Mouse (Mus musculus) limb, embryonic 10.5 days (tissue): ENCODE data around the gene Maco1. TPM values are rescaled to one million over a fixed set of nuclear protein-coding genes. Genes with fewer than 3 reads are reported as not detected.
"Not testable (repeated sequence)": the region's sequence is repeated elsewhere in the genome, so short reads cannot be mapped to it uniquely, and the experiment has no call there.

Experiments
- DNase-seq: peaks from one replicate; pipeline ENCODE4 v3.0.0-alpha.2; 2017; ENCODE audit warnings: low spot score
- H3K27ac ChIP-seq: fragments of 300-500 bp; sonication (generic); 2 replicates; pipeline ENCODE4 v1.5.1; 2016; ENCODE audit warnings: mild to moderate bottlenecking
- H3K27me3 ChIP-seq: fragments of 300-500 bp; sonication (generic); 2 replicates; pipeline ENCODE4 v1.6.1; 2016; ENCODE audit warnings: low read depth, mild to moderate bottlenecking; ENCODE audit not compliant: poor library complexity, severe bottlenecking
- H3K36me3 ChIP-seq: fragments of 300-500 bp; sonication (generic); 2 replicates; pipeline ENCODE4 v1.6.1; 2016; ENCODE audit warnings: mild to moderate bottlenecking, moderate library complexity
- H3K4me1 ChIP-seq: fragments of 300-500 bp; sonication (generic); 2 replicates; pipeline ENCODE4 v1.6.1; 2016
- H3K4me3 ChIP-seq: fragments of 300-500 bp; sonication (generic); 2 replicates; pipeline ENCODE4 v1.5.1; 2016; ENCODE audit warnings: mild to moderate bottlenecking, moderate library complexity
- H3K9me3 ChIP-seq: fragments of 300-500 bp; sonication (generic); replicated peaks from 2 replicates; pipeline ENCODE4 v1.6.1; 2016; ENCODE audit warnings: mild to moderate bottlenecking
- WGBS: fragments of 180-500 bp; shearing (Covaris S2); methylation state at CpG from one replicate; pipeline ENCODE4 v1.1.7; 2016; 5-methylcytosine and 5-hydroxymethylcytosine counted together
- polyA plus RNA-seq: library from polyadenylated mRNA; unstranded; fragments of >200 nt; fragmentation: Nextera tagmentation; extraction: Ambion mirVana; gene quantifications from 2 replicates; pipeline ENCODE4 v1.2.1, GENCODE M21; 2016

The Maco1 gene
- polyA plus RNA-seq, 1 experiment from 2014 or later, result 48.2 TPM

DNA sequence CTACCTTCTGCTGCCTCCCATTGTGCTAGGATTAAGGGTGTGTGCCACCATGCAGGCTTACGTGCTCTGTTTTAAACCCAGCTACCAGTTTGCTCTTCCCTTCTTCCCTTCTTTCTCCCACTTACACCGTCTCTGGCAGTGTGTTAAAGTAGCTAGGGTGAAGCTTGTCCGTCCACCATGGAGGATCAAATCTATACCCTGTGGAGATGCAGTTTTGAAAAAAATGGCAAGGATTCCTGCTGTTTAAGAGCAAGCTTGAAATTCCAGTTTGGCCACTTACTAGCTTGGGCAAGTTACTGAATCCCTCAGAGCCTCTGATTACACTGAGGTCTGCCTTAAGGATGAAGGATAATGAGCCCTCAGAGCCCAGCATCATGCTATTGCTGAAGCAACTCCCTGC lies 2.2 kb upstream of the Maco1 start:
- Histone ChIP-seq H3K4me3 (no peak overlapping the region), H3K27ac (no peak overlapping the region)

DNA sequence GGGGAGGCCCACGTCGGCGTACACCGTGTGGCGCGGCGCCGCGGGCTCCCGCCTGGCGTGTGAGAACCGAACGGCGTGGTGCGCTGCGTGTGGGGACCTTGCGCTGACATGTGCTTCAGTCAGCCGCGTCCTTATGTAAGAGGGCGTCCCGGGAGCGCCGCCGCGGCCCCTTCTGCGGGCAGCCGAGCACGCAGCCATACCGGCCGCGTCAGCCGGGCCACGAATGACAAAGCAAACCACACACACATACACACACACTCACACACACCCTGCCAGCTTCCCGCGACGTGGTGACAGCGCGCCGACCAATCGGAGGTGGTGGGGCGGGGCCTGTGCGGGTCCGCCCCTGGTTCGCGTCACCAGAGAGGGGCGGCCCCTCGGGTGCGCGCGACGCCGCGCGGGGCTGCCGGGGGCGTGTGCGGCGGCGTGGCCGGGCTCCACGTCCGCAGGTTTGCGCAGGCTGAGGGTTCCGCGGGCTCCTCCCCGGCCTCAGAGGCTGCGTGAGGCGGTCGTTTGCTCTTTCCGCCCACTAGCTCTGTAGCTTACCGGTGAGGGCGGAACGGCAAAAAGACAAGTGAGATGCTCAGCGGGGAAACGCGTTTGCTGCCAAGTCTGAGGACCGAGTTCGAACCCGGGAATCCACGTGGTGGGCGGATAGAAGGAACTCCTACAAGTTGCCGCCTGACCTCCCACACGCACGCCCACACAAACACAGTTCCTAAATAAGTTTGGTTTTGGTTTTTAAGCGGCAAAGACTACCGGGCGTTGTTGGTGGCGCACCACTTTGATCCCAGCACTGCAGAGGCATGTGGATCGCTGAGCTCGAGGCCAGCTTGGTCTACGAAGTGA lies 716 bp upstream of the Maco1 start:
- H3K9me3 ChIP-seq, result no peaks in the 10 kb centered on the region
- peak; percentile 96 for DNase-seq
- peaks cover 28% of the 10 kb centered on the region for H3K27me3 ChIP-seq
- peak overlapping the region; percentile 98 for H3K27ac ChIP-seq
- no peaks in the 10 kb centered on the region for H3K36me3 ChIP-seq
- 2% methylated on average over 91 of the region's 91 CpGs for WGBS
- peak overlapping the region; percentile 99 for H3K4me3 ChIP-seq
- H3K4me1 ChIP-seq, result peaks cover 35% of the 10 kb centered on the region

More for the DNA sequence above, 2.2 kb upstream of the Maco1 start:
- Histone ChIP-seq H3K9me3 (no peaks in the 10 kb centered on the region), H3K27me3 (peaks cover 28% of the 10 kb centered on the region), H3K36me3 (no peaks in the 10 kb centered on the region), H3K4me1 (peaks cover 35% of the 10 kb centered on the region)
- DNase-seq, result no peak
- 60% methylated on average over 3 of the region's 3 CpGs for WGBS

DNA sequence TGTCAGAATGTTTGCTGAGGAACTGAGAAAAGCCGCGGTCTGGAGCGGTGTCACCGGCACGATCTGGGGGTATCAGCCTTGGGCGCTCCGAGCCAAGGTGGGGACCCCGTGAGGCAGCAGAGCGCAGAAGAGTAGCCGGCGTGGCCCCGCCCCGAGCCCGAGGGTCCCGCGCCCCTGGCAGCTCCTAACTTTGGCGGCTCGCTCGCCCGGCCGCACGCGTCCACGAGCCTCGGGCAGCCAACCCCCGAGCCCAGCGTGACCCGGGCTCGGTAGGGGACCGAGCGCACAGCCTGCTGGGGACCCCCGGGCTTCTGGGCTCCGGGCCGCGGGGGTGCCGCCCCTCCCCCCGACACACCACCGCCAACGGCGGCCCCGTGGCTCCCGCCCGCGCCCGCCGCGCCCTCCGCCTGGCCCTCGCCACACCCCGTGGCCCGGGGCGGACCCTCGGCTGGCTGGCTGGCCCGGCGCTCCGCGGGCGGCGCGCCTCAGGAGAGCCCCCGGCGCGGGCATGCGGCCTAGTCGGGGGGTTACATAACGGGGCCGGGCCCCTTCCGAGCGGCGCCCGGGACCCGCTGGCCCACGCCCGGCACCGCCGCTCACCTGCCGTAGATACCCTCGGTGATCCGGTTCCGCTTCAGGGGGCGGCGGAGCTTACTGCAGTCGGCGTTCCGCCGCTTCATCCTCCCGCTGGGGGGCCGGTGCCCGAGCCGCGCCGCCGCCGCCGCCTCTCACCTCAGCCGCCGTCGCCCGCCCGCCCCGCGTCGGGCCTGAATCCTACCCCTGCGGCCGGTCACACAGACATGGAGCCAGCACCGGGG lies 498 bp downstream of the Maco1 start:
- H3K27me3 ChIP-seq, result peaks cover 23% of the 10 kb centered on the region
- peak overlapping the region; percentile 98 for H3K27ac ChIP-seq
- H3K36me3 ChIP-seq, result no peaks in the 10 kb centered on the region
- under 1% methylated on average over 99 of the region's 106 CpGs for WGBS
- H3K9me3 ChIP-seq, result no peaks in the 10 kb centered on the region
- H3K4me1 ChIP-seq, result peaks cover 38% of the 10 kb centered on the region
- H3K4me3 ChIP-seq, result peak overlapping the region; percentile 99
- DNase-seq, result peak; percentile 76

DNA sequence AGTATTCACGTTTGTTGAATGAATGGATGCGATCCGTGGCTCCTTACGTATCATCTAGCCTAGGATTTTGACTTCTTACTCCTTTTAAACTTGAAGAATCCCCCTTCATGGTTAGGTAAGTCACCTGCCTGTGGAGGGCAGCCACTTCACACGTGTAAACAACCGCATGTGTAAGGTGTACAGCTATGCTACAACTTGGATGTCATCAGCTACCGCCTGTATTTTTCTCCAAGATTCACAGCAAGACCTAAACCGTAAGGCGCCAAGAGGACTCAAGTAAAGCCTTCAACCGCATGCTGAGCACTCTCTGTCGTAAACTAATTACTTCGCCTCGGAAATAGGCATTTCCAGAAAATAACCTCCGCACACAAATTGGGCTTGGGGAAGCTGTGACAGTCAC lies 1.3 kb downstream of the Maco1 start:
- H3K27me3 ChIP-seq, result peaks cover 23% of the 10 kb centered on the region
- H3K4me1 ChIP-seq, result peaks cover 38% of the 10 kb centered on the region
- no peak for DNase-seq
- H3K27ac ChIP-seq, result no peak overlapping the region
- WGBS, result 17% methylated on average over 14 of the region's 14 CpGs
- no peaks in the 10 kb centered on the region for H3K36me3 ChIP-seq
- no peaks in the 10 kb centered on the region for H3K9me3 ChIP-seq
- peak overlapping the region; percentile 99 for H3K4me3 ChIP-seq

DNA sequence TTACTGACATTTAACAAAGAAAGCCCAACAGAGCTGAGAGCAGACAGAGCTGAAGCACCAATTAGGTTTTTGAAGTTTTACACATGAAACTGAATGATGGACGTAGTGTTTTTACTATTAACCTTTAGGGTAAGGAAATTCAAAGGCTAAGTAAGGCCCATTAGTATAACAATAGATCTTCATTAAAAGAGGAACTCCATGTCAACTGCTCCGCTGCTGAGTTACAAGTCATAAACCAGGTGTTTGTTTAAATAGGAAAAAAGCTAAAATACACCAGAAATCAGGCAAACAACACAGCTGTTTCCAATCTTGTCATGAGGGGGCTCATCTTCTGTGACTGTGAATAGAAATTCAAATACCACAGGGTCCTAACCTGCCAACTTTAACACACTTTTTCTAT lies 1.9 kb downstream of the Maco1 start:
- Histone ChIP-seq H3K9me3 (no peaks in the 10 kb centered on the region), H3K27ac (no peak overlapping the region), H3K27me3 (peaks cover 18% of the 10 kb centered on the region), H3K4me1 (peaks cover 32% of the 10 kb centered on the region), H3K4me3 (peak overlapping the region; percentile 99), H3K36me3 (no peaks in the 10 kb centered on the region)
- WGBS, result 17% methylated on average over 2 of the region's 2 CpGs
- DNase-seq, result no peak

DNA sequence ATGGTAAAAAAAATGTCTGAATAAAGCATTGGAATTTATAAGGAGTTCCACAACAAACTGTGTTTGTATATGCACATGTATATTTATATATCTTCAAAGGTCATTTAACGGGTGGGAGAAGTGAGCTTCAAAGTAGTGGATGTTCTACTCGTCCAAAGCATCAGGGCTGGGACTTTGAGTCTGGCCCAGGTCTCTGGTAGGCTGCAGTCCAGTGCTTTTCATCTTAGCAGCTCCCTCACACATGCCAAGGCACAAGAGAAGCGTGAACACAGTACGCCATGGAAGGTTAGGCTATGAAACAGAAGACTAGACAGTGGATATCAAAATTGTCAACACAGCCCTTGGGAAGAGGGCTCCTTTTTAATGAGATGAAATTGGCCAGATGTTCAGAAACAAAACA lies 2.6 kb downstream of the Maco1 start:
- Histone ChIP-seq H3K27ac (no peak overlapping the region), H3K9me3 (no peaks in the 10 kb centered on the region), H3K36me3 (0 out of 2 replicates have a peak, but pooled peaks cover 2% of the 10 kb centered on the region), H3K27me3 (peaks cover 11% of the 10 kb centered on the region), H3K4me3 (no peak overlapping the region), H3K4me1 (peaks cover 31% of the 10 kb centered on the region)
- WGBS, result 87% methylated on average over 4 of the region's 4 CpGs
- no peak for DNase-seq

DNA sequence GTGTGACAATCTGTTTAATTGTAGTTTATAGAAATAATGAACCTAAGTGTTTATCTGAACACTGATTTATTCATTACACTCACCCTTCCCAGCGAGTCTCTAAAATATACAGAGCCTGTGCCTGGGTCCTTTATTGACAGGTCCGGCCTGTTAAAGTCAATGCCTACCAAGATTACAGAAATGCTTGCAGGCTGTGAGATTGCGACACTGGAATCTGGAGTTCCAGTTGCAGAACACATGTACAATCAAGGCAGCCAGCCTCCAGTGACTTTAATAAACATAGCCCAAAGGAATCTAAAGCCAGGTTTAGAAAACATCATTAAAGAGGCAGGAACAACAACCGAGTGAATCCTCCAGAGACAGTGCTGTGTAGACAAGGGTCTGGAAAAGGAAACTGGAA lies 5.6 kb downstream of the Maco1 start:
- Histone ChIP-seq H3K27me3 (no peaks in the 10 kb centered on the region), H3K4me3 (no peak overlapping the region), H3K4me1 (peaks cover 24% of the 10 kb centered on the region), H3K36me3 (peaks cover 15% of the 10 kb centered on the region), H3K9me3 (no peaks in the 10 kb centered on the region), H3K27ac (no peak overlapping the region)
- WGBS, result 87% methylated on average over 4 of the region's 4 CpGs
- DNase-seq, result no peak

DNA sequence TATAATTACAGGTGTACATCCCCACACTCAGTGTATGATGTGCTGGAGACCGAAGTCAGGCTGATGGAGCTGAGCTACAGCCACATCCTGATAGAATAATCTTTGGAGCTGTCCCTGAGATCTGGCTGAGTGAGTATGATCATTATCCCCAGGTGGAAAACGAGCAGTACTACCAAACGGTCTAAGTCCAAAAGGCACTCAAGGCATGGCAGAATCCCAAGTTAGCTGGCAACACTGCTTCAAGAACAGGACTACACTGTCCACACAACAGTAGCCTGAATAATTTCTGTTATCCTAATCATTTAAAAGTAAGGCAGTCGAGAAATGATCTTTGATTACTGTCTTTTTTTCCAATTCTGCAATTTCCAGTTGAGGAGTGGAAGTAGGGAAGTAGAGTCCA lies 9.6 kb downstream of the Maco1 start:
- 91% methylated on average over 4 of the region's 4 CpGs for WGBS
- Histone ChIP-seq H3K36me3 (peaks cover 29% of the 10 kb centered on the region), H3K4me1 (peaks cover 4% of the 10 kb centered on the region; the same call in 1 of the 2 replicates), H3K27ac (no peak overlapping the region), H3K9me3 (no peaks in the 10 kb centered on the region), H3K4me3 (no peak overlapping the region), H3K27me3 (no peaks in the 10 kb centered on the region)
- no peak for DNase-seq

DNA sequence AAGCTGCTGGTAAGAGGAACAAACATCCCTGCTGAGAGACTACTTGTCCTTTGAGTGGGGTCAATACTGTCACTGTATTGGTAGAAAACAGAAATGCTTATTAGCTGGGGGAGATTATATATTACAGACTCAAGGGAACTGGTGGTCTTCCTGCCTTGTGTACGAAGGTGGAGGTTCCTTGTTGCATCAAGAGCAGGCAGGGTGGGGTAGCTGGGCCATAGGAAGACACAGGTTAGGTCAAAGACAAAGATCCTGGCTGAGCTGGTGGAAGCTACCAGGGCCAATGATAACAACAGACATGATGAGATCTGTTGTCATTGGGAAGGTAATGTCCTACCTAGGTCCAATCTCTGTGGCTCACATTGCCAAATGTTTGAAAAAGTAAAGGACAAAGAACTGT lies 12.9 kb downstream of the Maco1 start:
- no peaks in the 10 kb centered on the region for H3K9me3 ChIP-seq
- 91% methylated on average over 1 of the region's 1 CpGs for WGBS
- no peaks in the 10 kb centered on the region for H3K4me1 ChIP-seq
- no peak overlapping the region for H3K27ac ChIP-seq
- H3K27me3 ChIP-seq, result no peaks in the 10 kb centered on the region
- peaks cover 47% of the 10 kb centered on the region for H3K36me3 ChIP-seq
- H3K4me3 ChIP-seq, result no peak overlapping the region
- no peak for DNase-seq

DNA sequence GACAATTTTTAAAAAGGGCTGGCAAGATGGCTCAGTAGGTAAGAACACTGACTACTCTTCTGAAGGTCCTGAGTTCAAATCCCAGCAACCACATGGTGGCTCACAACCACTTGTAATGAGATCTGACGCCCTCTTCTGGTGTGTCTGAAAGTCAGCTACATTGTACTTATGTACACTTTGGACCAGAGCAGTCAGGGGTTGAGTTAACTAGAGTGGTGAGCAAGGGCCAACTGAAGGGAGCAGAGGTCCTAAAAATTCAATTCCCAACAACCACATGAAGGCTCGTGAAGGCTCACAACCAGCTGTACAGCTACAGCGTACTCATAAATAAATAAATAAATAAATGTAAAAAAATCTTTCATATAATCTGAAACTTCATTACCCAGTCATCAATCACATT lies 14.4 kb downstream of the Maco1 start:
- H3K9me3 ChIP-seq, H3K4me1 ChIP-seq, H3K27me3 ChIP-seq, H3K4me3 ChIP-seq, DNase-seq, H3K27ac ChIP-seq: not testable (repeated sequence)
- WGBS, result 90% methylated on average over 3 of the region's 3 CpGs
- H3K36me3 ChIP-seq, result peaks cover 56% of the 10 kb centered on the region

DNA sequence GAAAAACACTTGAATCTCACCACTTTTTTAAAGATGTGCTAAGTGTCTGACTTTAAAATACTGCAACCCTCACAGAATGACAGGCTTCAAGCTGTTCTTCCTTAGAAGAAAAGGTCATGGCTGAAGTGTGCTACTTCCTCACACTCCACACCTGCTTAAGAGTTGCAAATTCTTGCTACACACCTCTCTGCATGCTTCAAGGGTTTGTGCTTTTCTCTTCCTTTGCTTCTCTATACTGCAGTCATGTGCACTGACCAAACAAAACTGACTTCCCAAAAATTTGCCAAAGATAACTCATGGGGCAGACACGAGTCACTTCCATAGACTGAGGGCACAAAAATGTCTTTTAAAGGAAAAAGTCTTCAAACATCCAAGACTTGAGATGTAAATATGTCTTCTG lies 14.9 kb downstream of the Maco1 start:
- Histone ChIP-seq H3K27ac (no peak overlapping the region), H3K36me3 (peaks cover 57% of the 10 kb centered on the region), H3K9me3 (no peaks in the 10 kb centered on the region), H3K27me3 (no peaks in the 10 kb centered on the region), H3K4me3 (no peak overlapping the region), H3K4me1 (no peaks in the 10 kb centered on the region)
- DNase-seq, result no peak
- WGBS, result 77% methylated on average over 1 of the region's 1 CpGs

DNA sequence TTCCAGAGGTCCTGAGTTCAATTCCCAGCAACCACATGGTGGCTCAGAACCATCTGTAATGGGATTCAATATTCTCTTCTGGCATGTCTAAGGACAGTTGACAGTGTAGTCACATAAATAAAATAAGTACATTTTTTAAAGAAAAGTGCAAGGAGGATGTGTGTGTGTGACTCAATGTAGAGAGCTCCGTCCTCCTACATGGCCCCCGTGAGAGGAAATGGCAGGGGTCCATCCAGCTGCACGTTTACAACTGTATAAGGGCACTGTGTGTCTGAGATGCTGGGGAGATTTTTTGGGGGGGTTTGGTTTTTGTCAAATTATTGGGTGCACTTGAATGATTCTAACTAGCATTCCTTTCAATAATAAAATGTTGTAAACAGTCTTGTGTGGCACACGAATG lies 17.7 kb downstream of the Maco1 start:
- H3K4me1 ChIP-seq, result no peaks in the 10 kb centered on the region
- no peak for DNase-seq
- WGBS, result 87% methylated on average over 4 of the region's 4 CpGs
- H3K36me3 ChIP-seq, result peaks cover 70% of the 10 kb centered on the region
- no peak overlapping the region for H3K4me3 ChIP-seq
- H3K27me3 ChIP-seq, result no peaks in the 10 kb centered on the region
- H3K27ac ChIP-seq, result no peak overlapping the region
- H3K9me3 ChIP-seq, result no peaks in the 10 kb centered on the region

DNA sequence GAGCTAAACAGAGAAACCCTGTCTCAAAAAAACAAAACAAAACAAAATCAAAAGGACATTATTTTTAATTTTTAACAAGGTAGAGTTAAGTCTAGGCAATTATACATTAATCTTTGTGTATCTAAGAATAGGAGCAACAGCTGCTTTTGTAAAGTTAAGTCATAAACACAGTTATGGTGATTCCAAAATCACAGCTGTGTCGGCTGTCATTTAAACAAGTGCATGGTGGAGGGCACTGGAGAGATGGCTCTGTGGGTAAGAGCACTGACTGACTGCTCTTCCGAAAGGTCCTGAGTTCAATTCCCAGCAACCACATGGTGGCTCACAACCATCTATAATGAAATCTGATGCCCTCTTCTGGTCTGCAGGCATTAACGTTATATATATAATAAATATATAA lies 21.2 kb downstream of the Maco1 start:
- Histone ChIP-seq H3K4me3 (no peak overlapping the region), H3K9me3 (no peaks in the 10 kb centered on the region), H3K27ac (no peak overlapping the region), H3K36me3 (peaks cover 93% of the 10 kb centered on the region), H3K27me3 (no peaks in the 10 kb centered on the region), H3K4me1 (no peaks in the 10 kb centered on the region)
- DNase-seq, result no peak
- 96% methylated on average over 3 of the region's 3 CpGs for WGBS
